Mouse (Mus musculus): Measurements from ENCODE around the gene Slc44a1. TPM values are rescaled to one million over a fixed set of nuclear protein-coding genes. Genes with fewer than 3 reads are reported as not detected.

Gene Slc44a1
- polyA plus RNA-seq, 2 experiments, result 26.6 to 56.4 TPM

DNA sequence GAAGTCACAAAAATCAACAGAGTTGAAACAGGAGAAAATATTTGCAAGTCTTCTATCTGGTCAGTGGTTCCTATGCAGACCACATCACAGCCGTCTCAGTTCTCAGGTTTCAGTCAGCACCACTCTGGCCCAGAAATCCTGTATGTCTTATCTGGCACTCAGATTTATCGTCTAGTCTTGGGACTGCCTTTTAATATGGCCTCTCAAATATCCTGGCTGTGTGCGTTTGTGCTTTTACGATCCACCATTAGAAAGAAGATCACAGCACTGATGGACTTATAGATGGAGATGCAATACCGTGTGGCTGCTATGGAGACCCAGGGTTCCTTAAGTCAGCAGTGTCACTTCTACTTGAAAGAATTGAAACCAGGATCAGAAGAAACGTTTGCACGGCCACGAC is 80.8 kb downstream of the Slc44a1 start:
- TF ChIP-seq POLR2A (IDR thresholded peaks at IDR 0.05; ENCODE audit: borderline replicate concordance, extremely low read depth, insufficient read depth, insufficient read length), result no peak
- Histone ChIP-seq H3K9me3 (ENCODE audit: control insufficient read depth, low read length) (no peaks in the 10 kb centered on the region), H3K27ac (replicated peaks; ENCODE audit: low read depth, low read length) (no peak overlapping the region), H3K4me2 (replicated peaks; ENCODE audit: low read depth, low read length, severe bottlenecking) (no peak overlapping the region), H3K27me3 (ENCODE audit: control insufficient read depth, insufficient read depth, low read length) (no peaks in the 10 kb centered on the region), H3K36me3 (ENCODE audit: control insufficient read depth, insufficient read depth, low read length) (peaks cover 5% of the 10 kb centered on the region; the same call in 1 of the 2 replicates), H3K4me1 (ENCODE audit: control insufficient read depth, insufficient read depth, low read length) (no peaks in the 10 kb centered on the region), H3K9ac (ENCODE audit: low read depth, low read length, severe bottlenecking) (no peak overlapping the region), H3K4me3 (replicated peaks; ENCODE audit: low read length) (no peak overlapping the region)
- DNase-seq (ENCODE audit: low spot score) (no peak), ATAC-seq (ENCODE audit: low FRiP score, low read depth) (no peak)
- 51% methylated on average over 8 of the region's 8 CpGs for WGBS

DNA sequence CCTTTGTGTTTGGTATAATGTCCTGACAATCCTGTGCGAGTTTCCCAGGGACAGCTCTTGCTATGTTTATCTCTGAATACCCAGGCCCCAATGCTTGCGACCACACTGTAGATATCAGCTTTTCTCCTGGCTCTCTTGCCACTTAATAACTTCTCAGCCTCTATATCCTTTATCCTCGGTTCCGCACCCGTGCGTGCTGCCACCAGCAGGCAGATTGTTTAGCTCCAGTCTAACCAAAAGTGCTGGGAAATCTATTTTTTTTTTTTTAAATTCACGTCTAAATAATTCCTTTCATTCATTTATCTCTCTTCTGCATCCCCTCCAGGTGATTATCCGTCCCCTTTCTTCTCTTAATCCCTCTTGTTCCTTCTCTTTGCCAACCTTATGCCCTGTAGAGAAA is 82.4 kb downstream of the Slc44a1 start:
- H3K4me2 ChIP-seq (replicated peaks; ENCODE audit: low read depth, low read length, severe bottlenecking), result no peak overlapping the region
- WGBS, result 83% methylated on average over 8 of the region's 8 CpGs
- ATAC-seq (ENCODE audit: low FRiP score, low read depth), result no peak

DNA sequence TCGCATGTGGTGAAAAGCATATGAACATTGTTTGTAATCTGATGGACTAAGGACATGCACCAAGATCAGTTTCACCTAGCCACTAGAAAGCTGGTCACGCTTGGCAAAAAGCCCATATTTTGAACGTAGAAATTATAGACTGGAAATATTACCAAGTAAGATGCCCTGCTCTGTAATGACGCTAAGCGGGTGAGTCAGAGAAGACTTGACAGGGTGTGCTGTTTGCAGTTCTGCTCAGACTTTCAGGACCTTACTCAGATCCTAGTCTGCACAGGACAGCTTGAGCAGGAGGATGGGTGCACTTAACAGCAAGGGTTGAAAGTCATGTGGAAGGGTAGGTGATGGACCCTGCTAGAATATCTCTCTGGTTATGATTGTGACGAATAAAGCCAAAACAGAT is 85.3 kb downstream of the Slc44a1 start:
- H3K4me3 ChIP-seq (replicated peaks; ENCODE audit: low read length), result no peak overlapping the region
- H3K27ac ChIP-seq (replicated peaks; ENCODE audit: low read depth, low read length), result no peak overlapping the region
- H3K4me1 ChIP-seq (ENCODE audit: control insufficient read depth, insufficient read depth, low read length), result no peaks in the 10 kb centered on the region
- no peaks in the 10 kb centered on the region for H3K9me3 ChIP-seq (ENCODE audit: control insufficient read depth, low read length)
- no peak for TF ChIP-seq POLR2A (IDR thresholded peaks at IDR 0.05; ENCODE audit: borderline replicate concordance, extremely low read depth, insufficient read depth, insufficient read length)
- WGBS, result 85% methylated on average over 6 of the region's 6 CpGs
- no peaks in the 10 kb centered on the region for H3K36me3 ChIP-seq (ENCODE audit: control insufficient read depth, insufficient read depth, low read length)
- H3K9ac ChIP-seq (ENCODE audit: low read depth, low read length, severe bottlenecking), result no peak overlapping the region
- no peaks in the 10 kb centered on the region for H3K27me3 ChIP-seq (ENCODE audit: control insufficient read depth, insufficient read depth, low read length)
- DNase-seq (ENCODE audit: low spot score), result no peak
- no peak overlapping the region for H3K4me2 ChIP-seq (replicated peaks; ENCODE audit: low read depth, low read length, severe bottlenecking)
- ATAC-seq (ENCODE audit: low FRiP score, low read depth), result no peak

More for the DNA sequence above, 82.4 kb downstream of the Slc44a1 start:
- DNase-seq (ENCODE audit: low spot score), result no peak
- Histone ChIP-seq H3K4me1 (ENCODE audit: control insufficient read depth, insufficient read depth, low read length) (no peaks in the 10 kb centered on the region), H3K9me3 (ENCODE audit: control insufficient read depth, low read length) (no peaks in the 10 kb centered on the region), H3K9ac (ENCODE audit: low read depth, low read length, severe bottlenecking) (no peak overlapping the region), H3K27me3 (ENCODE audit: control insufficient read depth, insufficient read depth, low read length) (no peaks in the 10 kb centered on the region), H3K36me3 (ENCODE audit: control insufficient read depth, insufficient read depth, low read length) (peaks cover under 1% of the 10 kb centered on the region; the same call in 1 of the 2 replicates), H3K4me3 (replicated peaks; ENCODE audit: low read length) (no peak overlapping the region), H3K27ac (replicated peaks; ENCODE audit: low read depth, low read length) (no peak overlapping the region)
- TF ChIP-seq POLR2A (IDR thresholded peaks at IDR 0.05; ENCODE audit: borderline replicate concordance, extremely low read depth, insufficient read depth, insufficient read length), result no peak

DNA sequence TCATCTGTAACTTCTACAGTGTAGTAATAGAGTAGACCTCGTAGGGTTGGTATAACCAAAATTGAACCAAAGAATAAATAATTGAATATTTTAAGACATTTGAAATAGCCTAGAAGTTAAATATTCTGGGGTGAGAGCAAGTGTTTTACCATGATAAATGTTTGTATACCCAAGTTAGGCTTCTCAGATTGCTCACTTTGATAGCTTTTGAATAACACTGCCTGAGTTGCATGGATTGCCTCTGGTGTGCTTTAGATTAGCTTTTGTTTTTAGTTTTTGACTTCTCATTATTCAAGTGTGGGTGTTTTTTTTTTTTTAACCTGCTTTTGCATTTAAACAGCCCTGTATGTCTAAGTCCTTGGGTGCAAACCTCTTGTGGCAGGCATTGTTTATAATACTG is 85.8 kb downstream of the Slc44a1 start:
- Histone ChIP-seq H3K27ac (replicated peaks; ENCODE audit: low read depth, low read length) (no peak overlapping the region), H3K4me3 (replicated peaks; ENCODE audit: low read length) (no peak overlapping the region), H3K4me2 (replicated peaks; ENCODE audit: low read depth, low read length, severe bottlenecking) (no peak overlapping the region), H3K27me3 (ENCODE audit: control insufficient read depth, insufficient read depth, low read length) (no peaks in the 10 kb centered on the region), H3K36me3 (ENCODE audit: control insufficient read depth, insufficient read depth, low read length) (no peaks in the 10 kb centered on the region; the same call in 1 of the 2 replicates), H3K9me3 (ENCODE audit: control insufficient read depth, low read length) (no peaks in the 10 kb centered on the region), H3K4me1 (ENCODE audit: control insufficient read depth, insufficient read depth, low read length) (no peaks in the 10 kb centered on the region), H3K9ac (ENCODE audit: low read depth, low read length, severe bottlenecking) (no peak overlapping the region)
- TF ChIP-seq POLR2A (IDR thresholded peaks at IDR 0.05; ENCODE audit: borderline replicate concordance, extremely low read depth, insufficient read depth, insufficient read length), result no peak
- 88% methylated on average over 1 of the region's 1 CpGs for WGBS
- DNase-seq (ENCODE audit: low spot score) (no peak), ATAC-seq (ENCODE audit: low FRiP score, low read depth) (no peak)

DNA sequence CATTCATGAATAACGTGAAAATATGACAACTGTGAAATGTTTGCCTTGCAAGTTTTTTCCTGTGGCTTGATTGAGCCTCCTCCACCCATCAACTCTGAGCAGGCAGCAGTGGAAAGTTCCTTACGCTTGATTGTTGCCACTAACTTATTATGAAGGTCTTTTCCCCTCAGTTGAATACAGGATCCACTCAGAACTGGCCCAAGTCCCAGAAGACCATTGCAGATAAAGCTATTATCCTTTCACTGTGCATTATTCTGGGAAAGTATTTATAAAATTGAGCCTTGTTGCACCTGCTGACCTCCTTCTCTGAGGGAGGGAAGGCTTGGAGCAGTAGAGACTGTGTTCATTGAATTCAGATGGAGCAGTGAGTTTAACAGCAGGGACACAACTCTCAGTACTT is 86.2 kb downstream of the Slc44a1 start:
- WGBS, result 73% methylated on average over 2 of the region's 2 CpGs

DNA sequence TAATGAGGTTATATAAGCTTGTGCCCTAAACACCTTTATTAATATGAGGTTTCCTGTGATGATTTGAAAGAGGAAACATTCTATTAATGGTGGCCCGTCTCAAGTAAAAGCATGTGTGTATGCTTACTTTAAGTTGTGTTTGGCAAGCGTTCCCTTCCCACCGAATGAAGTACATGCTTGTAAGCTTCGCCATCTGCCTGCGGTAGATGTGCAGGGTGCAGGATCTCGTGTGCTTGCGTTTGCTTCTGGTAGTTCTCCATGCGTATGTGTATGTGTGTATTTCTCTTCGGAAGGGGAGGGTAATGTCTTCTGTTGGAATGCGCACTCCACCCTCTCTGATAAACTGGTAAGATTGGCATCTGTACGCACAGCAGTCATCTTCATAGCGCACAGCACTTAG is 95.6 kb downstream of the Slc44a1 start:
- DNase-seq (ENCODE audit: low spot score), result no peak
- no peaks in the 10 kb centered on the region for H3K27me3 ChIP-seq (ENCODE audit: control insufficient read depth, insufficient read depth, low read length)
- no peaks in the 10 kb centered on the region for H3K9me3 ChIP-seq (ENCODE audit: control insufficient read depth, low read length)
- no peak overlapping the region for H3K9ac ChIP-seq (ENCODE audit: low read depth, low read length, severe bottlenecking)
- H3K27ac ChIP-seq (replicated peaks; ENCODE audit: low read depth, low read length), result no peak overlapping the region
- H3K4me3 ChIP-seq (replicated peaks; ENCODE audit: low read length), result no peak overlapping the region
- TF ChIP-seq POLR2A (IDR thresholded peaks at IDR 0.05; ENCODE audit: borderline replicate concordance, extremely low read depth, insufficient read depth, insufficient read length), result no peak
- H3K4me2 ChIP-seq (replicated peaks; ENCODE audit: low read depth, low read length, severe bottlenecking), result no peak overlapping the region
- 78% methylated on average over 12 of the region's 12 CpGs for WGBS
- ATAC-seq (ENCODE audit: low FRiP score, low read depth), result no peak
- no peaks in the 10 kb centered on the region for H3K4me1 ChIP-seq (ENCODE audit: control insufficient read depth, insufficient read depth, low read length)
- peaks cover 3% of the 10 kb centered on the region; the same call in 1 of the 2 replicates for H3K36me3 ChIP-seq (ENCODE audit: control insufficient read depth, insufficient read depth, low read length)

More for the DNA sequence above, 86.2 kb downstream of the Slc44a1 start:
- no peak for TF ChIP-seq POLR2A (IDR thresholded peaks at IDR 0.05; ENCODE audit: borderline replicate concordance, extremely low read depth, insufficient read depth, insufficient read length)
- Histone ChIP-seq H3K9me3 (ENCODE audit: control insufficient read depth, low read length) (no peaks in the 10 kb centered on the region), H3K9ac (ENCODE audit: low read depth, low read length, severe bottlenecking) (no peak overlapping the region), H3K27ac (replicated peaks; ENCODE audit: low read depth, low read length) (no peak overlapping the region), H3K27me3 (ENCODE audit: control insufficient read depth, insufficient read depth, low read length) (no peaks in the 10 kb centered on the region), H3K4me3 (replicated peaks; ENCODE audit: low read length) (no peak overlapping the region), H3K36me3 (ENCODE audit: control insufficient read depth, insufficient read depth, low read length) (peaks cover 1% of the 10 kb centered on the region; the same call in 1 of the 2 replicates), H3K4me1 (ENCODE audit: control insufficient read depth, insufficient read depth, low read length) (no peaks in the 10 kb centered on the region), H3K4me2 (replicated peaks; ENCODE audit: low read depth, low read length, severe bottlenecking) (no peak overlapping the region)
- no peak for ATAC-seq (ENCODE audit: low FRiP score, low read depth)
- DNase-seq (ENCODE audit: low spot score), result no peak

All from limb, embryonic 14.5 days (tissue).